Mouse (Mus musculus) c-Kit-positive CD71-positive TER-119-positive erythroid progenitor cells, embryonic 14.5 days (primary cell): ENCODE data around the gene Fam92b.

Experiments
- DNase-seq: peaks from one replicate; pipeline ENCODE4 v3.0.0-alpha.2; 2013; ENCODE audit warnings: low spot score

The Fam92b gene

GRCm38 (mm10) chr8:120152636-120153035 lies 24.6 kb downstream of the Fam92b start:
- no peak for DNase-seq

- no peak for DNase-seq
Measured at GRCm38 (mm10) chr8:120151151-120151550, 26.1 kb downstream of the Fam92b start.

GRCm38 (mm10) chr8:120150028-120150427 lies 27.2 kb downstream of the Fam92b start:
- DNase-seq, result no peak

- no peak for DNase-seq
Measured at GRCm38 (mm10) chr8:120146051-120146450, 31.2 kb downstream of the Fam92b start.

GRCm38 (mm10) chr8:120144652-120145301 lies 32.5 kb downstream of the Fam92b start:
- no peak for DNase-seq

- no peak for DNase-seq
Measured at GRCm38 (mm10) chr8:120143911-120144651, 33.2 kb downstream of the Fam92b start.

- DNase-seq, result no peak
Measured at GRCm38 (mm10) chr8:120140769-120141168, 36.5 kb downstream of the Fam92b start.

- DNase-seq, result no peak
Measured at GRCm38 (mm10) chr8:120138958-120139357, 38.3 kb downstream of the Fam92b start.

GRCm38 (mm10) chr8:120136618-120137017 lies 40.6 kb downstream of the Fam92b start:
- no peak for DNase-seq

- DNase-seq, result no peak
Measured at GRCm38 (mm10) chr8:120135687-120136086, 41.6 kb downstream of the Fam92b start.

GRCm38 (mm10) chr8:120133169-120133568 lies 44.1 kb downstream of the Fam92b start:
- DNase-seq, result no peak

GRCm38 (mm10) chr8:120131158-120131557 lies 46.1 kb downstream of the Fam92b start:
- no peak for DNase-seq

GRCm38 (mm10) chr8:120129547-120129946 lies 47.7 kb downstream of the Fam92b start:
- no peak for DNase-seq

GRCm38 (mm10) chr8:120126357-120127161 lies 50.7 kb downstream of the Fam92b start:
- no peak for DNase-seq

GRCm38 (mm10) chr8:120124836-120125389 lies 52.4 kb downstream of the Fam92b start:
- no peak for DNase-seq

GRCm38 (mm10) chr8:120124261-120124660 lies 53.0 kb downstream of the Fam92b start:
- DNase-seq, result no peak

GRCm38 (mm10) chr8:120120951-120121350 lies 56.3 kb downstream of the Fam92b start:
- no peak for DNase-seq

GRCm38 (mm10) chr8:120119931-120120330 lies 57.3 kb downstream of the Fam92b start:
- DNase-seq, result no peak

- DNase-seq, result no peak
Measured at GRCm38 (mm10) chr8:120119429-120119828, 57.8 kb downstream of the Fam92b start.

- no peak for DNase-seq
Measured at GRCm38 (mm10) chr8:120118847-120119246, 58.4 kb downstream of the Fam92b start.

- no peak for DNase-seq
Measured at GRCm38 (mm10) chr8:120118162-120118561, 59.1 kb downstream of the Fam92b start.

- DNase-seq, result no peak
Measured at GRCm38 (mm10) chr8:120116600-120116999, 60.7 kb downstream of the Fam92b start.
